Mouse (Mus musculus) left cerebral cortex, adult 9 months (tissue): ENCODE data around the gene Nav1.

ENCODE experiments used
- DNase-seq, 2 experiments: peaks; one replicate each; pipeline ENCODE4 v3.0.0; 2022; ENCODE audit warnings: low spot score in 2 of 2

Nav1 gene

GRCm38 (mm10) chr1:135516511-135517305 lies 90.4 kb downstream of the Nav1 start:
- no peak for DNase-seq

- no peak for DNase-seq
Observed at GRCm38 (mm10) chr1:135515633-135516238, 91.4 kb downstream of the Nav1 start.

GRCm38 (mm10) chr1:135514913-135515632 lies 92.0 kb downstream of the Nav1 start:
- DNase-seq: no peak

GRCm38 (mm10) chr1:135514046-135514445 lies 93.0 kb downstream of the Nav1 start:
- DNase-seq: no peak

- DNase-seq: no peak
Observed at GRCm38 (mm10) chr1:135513464-135513863, 93.6 kb downstream of the Nav1 start.

- DNase-seq: peak in 1 of 2 experiments; percentile 38
Observed at GRCm38 (mm10) chr1:135510346-135510977, 96.6 kb downstream of the Nav1 start.

GRCm38 (mm10) chr1:135509145-135510084 lies 97.7 kb downstream of the Nav1 start:
- DNase-seq: no peak

- DNase-seq: no peak
Observed at GRCm38 (mm10) chr1:135508349-135508634, 98.8 kb downstream of the Nav1 start.

- no peak for DNase-seq
Observed at GRCm38 (mm10) chr1:135507572-135508348, 99.3 kb downstream of the Nav1 start.

- no peak for DNase-seq
Observed at GRCm38 (mm10) chr1:135505499-135505898, 101.6 kb downstream of the Nav1 start.

- no peak for DNase-seq
Observed at GRCm38 (mm10) chr1:135503436-135503835, 103.7 kb downstream of the Nav1 start.

- no peak for DNase-seq
Observed at GRCm38 (mm10) chr1:135502750-135503149, 104.3 kb downstream of the Nav1 start.

- DNase-seq: no peak
Observed at GRCm38 (mm10) chr1:135502135-135502534, 105.0 kb downstream of the Nav1 start.

- no peak for DNase-seq
Observed at GRCm38 (mm10) chr1:135498455-135499358, 108.4 kb downstream of the Nav1 start.

GRCm38 (mm10) chr1:135495048-135495447 lies 112.0 kb downstream of the Nav1 start:
- no peak for DNase-seq

- no peak for DNase-seq
Observed at GRCm38 (mm10) chr1:135493862-135494261, 113.2 kb downstream of the Nav1 start.

- DNase-seq: no peak
Observed at GRCm38 (mm10) chr1:135492406-135492805, 114.7 kb downstream of the Nav1 start.

- no peak for DNase-seq
Observed at GRCm38 (mm10) chr1:135490931-135491666, 116.0 kb downstream of the Nav1 start.

GRCm38 (mm10) chr1:135488879-135489278 lies 118.2 kb downstream of the Nav1 start:
- no peak for DNase-seq
